Mouse (Mus musculus) stomach, embryonic 14.5 days (tissue): Measurements from ENCODE around the gene Nsd2. TPM values are rescaled to one million over a fixed set of nuclear protein-coding genes. Genes with fewer than 3 reads are reported as not detected.
A peak's percentile ranks its signal among the peaks of the same experiment; 100 is the strongest.

ENCODE experiments used
- ATAC-seq: fragments of 200-750 bp; cut with Nextera tagmentation; 2 replicates; pipeline ENCODE4 v1.8.0; 2017; ENCODE audit warnings: low read depth, moderate TSS enrichment; ENCODE audit not compliant: insufficient number of reproducible peaks, insufficient read depth, low FRiP score
- H3K27ac ChIP-seq: fragments of 300-500 bp; sonication (generic); 2 replicates; pipeline ENCODE4 v1.5.1; 2014; ENCODE audit warnings: mild to moderate bottlenecking, low read length, moderate library complexity, mixed read lengths
- H3K27me3 ChIP-seq: fragments of 300-500 bp; sonication (generic); 2 replicates; pipeline ENCODE4 v1.6.1; 2014; ENCODE audit warnings: low read length, control low read depth, mixed read lengths; ENCODE audit not compliant: control insufficient read depth, insufficient read depth
- H3K36me3 ChIP-seq: fragments of 300-500 bp; sonication (generic); 2 replicates; pipeline ENCODE4 v1.6.1; 2014; ENCODE audit warnings: mild to moderate bottlenecking, control low read depth, low read length, moderate library complexity, mixed read lengths; ENCODE audit not compliant: control insufficient read depth, insufficient read depth
- H3K4me1 ChIP-seq: fragments of 300-500 bp; sonication (generic); 2 replicates; pipeline ENCODE4 v1.6.1; 2014; ENCODE audit warnings: low read length, control low read depth, mixed read lengths; ENCODE audit not compliant: control insufficient read depth, insufficient read depth
- H3K4me2 ChIP-seq: fragments of 300-500 bp; sonication (generic); replicated peaks from 2 replicates; pipeline ENCODE4 v1.6.1; 2014; ENCODE audit warnings: low read depth, low read length, control low read depth
- H3K4me3 ChIP-seq: fragments of 300-500 bp; sonication (generic); 2 replicates; pipeline ENCODE4 v1.5.1; 2014; ENCODE audit warnings: low read depth, low read length, control low read depth
- H3K9ac ChIP-seq: fragments of 300-500 bp; sonication (generic); replicated peaks from 2 replicates; pipeline ENCODE4 v1.6.1; 2014; ENCODE audit warnings: low read depth, mild to moderate bottlenecking, control low read depth, low read length, moderate library complexity, mixed read lengths
- H3K9me3 ChIP-seq: fragments of 300-500 bp; sonication (generic); 2 replicates; pipeline ENCODE4 v1.6.1; 2016; ENCODE audit warnings: low read depth, low read length, control low read depth; ENCODE audit not compliant: control insufficient read depth
- WGBS: fragments of 180-500 bp; shearing (Covaris S2); extraction: QIAGEN DNeasy Blood & Tissue Kit; methylation state at CpG from one replicate; pipeline ENCODE4 v1.1.7; 2014; 5-methylcytosine and 5-hydroxymethylcytosine counted together
- polyA plus RNA-seq: library from polyadenylated mRNA; unstranded; fragments of >200 nt; fragmentation: Nextera tagmentation; extraction: Ambion mirVana; gene quantifications from 2 replicates; pipeline ENCODE4 v1.2.1, GENCODE M21; 2014

Gene Nsd2
- polyA plus RNA-seq, 1 experiment from 2014 or later, result 53.5 TPM

GRCm38 (mm10) chr5:33926170-33926569 is 105.6 kb downstream of the Nsd2 start:
- peaks cover 22% of the 10 kb centered on the region for H3K36me3 ChIP-seq
- no peak overlapping the region for H3K9ac ChIP-seq
- no peak for ATAC-seq
- no peak overlapping the region for H3K27ac ChIP-seq
- no peaks in the 10 kb centered on the region for H3K4me1 ChIP-seq
- H3K4me3 ChIP-seq, result no peak overlapping the region
- H3K4me2 ChIP-seq, result no peak overlapping the region
- H3K9me3 ChIP-seq, result peaks cover 3% of the 10 kb centered on the region; the same call in 1 of the 2 replicates
- H3K27me3 ChIP-seq, result no peaks in the 10 kb centered on the region

DNA sequence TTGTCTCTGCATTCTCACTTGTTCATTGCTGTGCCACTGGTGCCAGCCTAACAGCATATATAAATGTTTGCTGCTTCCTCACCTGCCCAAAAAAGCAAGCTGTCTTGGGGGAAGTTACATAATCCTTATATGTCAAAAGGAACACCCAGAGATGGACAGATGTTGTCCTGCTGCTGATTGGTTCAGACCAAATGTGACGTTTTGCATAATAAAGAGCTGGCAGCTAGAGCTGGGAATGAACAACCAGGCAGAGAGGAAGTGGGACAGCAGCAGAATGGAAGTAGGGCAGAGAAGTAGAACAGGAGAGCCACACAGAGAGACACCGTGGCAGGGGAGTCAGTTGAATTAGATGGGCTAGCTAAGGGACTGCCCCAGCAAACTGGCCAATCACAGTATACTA is 111.9 kb downstream of the Nsd2 start:
- Histone ChIP-seq H3K4me1 (peaks cover 13% of the 10 kb centered on the region; the same call in 1 of the 2 replicates), H3K27me3 (no peaks in the 10 kb centered on the region), H3K9ac (no peak overlapping the region), H3K9me3 (peaks cover 3% of the 10 kb centered on the region; the same call in 1 of the 2 replicates), H3K4me3 (no peak overlapping the region), H3K4me2 (no peak overlapping the region), H3K27ac (no peak overlapping the region), H3K36me3 (peaks cover 17% of the 10 kb centered on the region)
- WGBS, result 83% methylated on average over 2 of the region's 2 CpGs
- ATAC-seq, result no peak

DNA sequence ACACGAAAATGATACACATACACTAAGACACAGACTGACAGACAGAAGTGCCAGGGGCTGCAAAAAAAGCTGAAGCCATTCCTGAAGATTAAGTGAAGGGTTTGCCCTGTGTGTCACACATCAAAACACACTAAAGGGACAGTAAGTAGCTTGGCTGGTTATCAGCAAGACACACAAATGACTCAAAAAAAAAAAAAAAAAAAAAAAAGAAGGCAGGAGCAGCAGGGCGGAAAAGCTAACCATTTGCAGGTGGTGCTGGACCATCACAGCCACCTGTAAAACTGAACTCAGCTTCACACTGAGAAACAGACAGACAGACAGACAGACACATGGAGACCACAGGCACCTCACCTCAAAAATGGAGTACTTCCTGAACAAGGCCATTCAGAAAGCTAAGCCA is 113.6 kb downstream of the Nsd2 start:
- no peaks in the 10 kb centered on the region for H3K27me3 ChIP-seq
- peaks cover 7% of the 10 kb centered on the region for H3K36me3 ChIP-seq
- no peaks in the 10 kb centered on the region; the same call in 1 of the 2 replicates for H3K9me3 ChIP-seq
- peak overlapping the region; percentile 58 for H3K4me2 ChIP-seq
- ATAC-seq, result no peak
- H3K27ac ChIP-seq, result no peak overlapping the region
- peaks cover 13% of the 10 kb centered on the region; the same call in 1 of the 2 replicates for H3K4me1 ChIP-seq
- H3K4me3 ChIP-seq, result 0 out of 2 replicates have a peak overlapping the region, but pooled peaks have one; percentile 95
- H3K9ac ChIP-seq, result no peak overlapping the region
- WGBS, result 82% methylated on average over 2 of the region's 2 CpGs

GRCm38 (mm10) chr5:33934877-33935276 is 114.4 kb downstream of the Nsd2 start:
- H3K4me3 ChIP-seq, result peak overlapping the region; percentile 95
- H3K36me3 ChIP-seq, result peaks cover 6% of the 10 kb centered on the region
- no peaks in the 10 kb centered on the region for H3K27me3 ChIP-seq
- no peaks in the 10 kb centered on the region; the same call in 1 of the 2 replicates for H3K9me3 ChIP-seq
- ATAC-seq, result no peak
- no peak overlapping the region for H3K27ac ChIP-seq
- 0 out of 2 replicates have a peak overlapping the region, but pooled peaks have one; percentile 84 for H3K9ac ChIP-seq
- H3K4me1 ChIP-seq, result peaks cover 13% of the 10 kb centered on the region; the same call in 1 of the 2 replicates
- H3K4me2 ChIP-seq, result peak overlapping the region; percentile 58
- WGBS, result 73% methylated on average over 7 of the region's 7 CpGs

GRCm38 (mm10) chr5:33935700-33936111 is 115.2 kb downstream of the Nsd2 start:
- H3K27ac ChIP-seq, result peak overlapping the region; percentile 91
- peak overlapping the region; percentile 58 for H3K4me2 ChIP-seq
- H3K27me3 ChIP-seq, result no peaks in the 10 kb centered on the region
- peak overlapping the region; percentile 84 for H3K9ac ChIP-seq
- peaks cover 13% of the 10 kb centered on the region; the same call in 1 of the 2 replicates for H3K4me1 ChIP-seq
- H3K4me3 ChIP-seq, result peak overlapping the region; percentile 95
- peak; percentile 64 for ATAC-seq
- under 1% methylated on average over 39 of the region's 39 CpGs for WGBS
- peaks cover 5% of the 10 kb centered on the region; the same call in 1 of the 2 replicates for H3K9me3 ChIP-seq
- H3K36me3 ChIP-seq, result no peaks in the 10 kb centered on the region

- Histone ChIP-seq H3K9me3 (peaks cover 5% of the 10 kb centered on the region; the same call in 1 of the 2 replicates), H3K4me3 (peak within 1 kb of the TSS; percentile 95), H3K4me1 (peaks cover 13% of the 10 kb centered on the region; the same call in 1 of the 2 replicates), H3K36me3 (no peaks in the 10 kb centered on the region), H3K9ac (peak within 1 kb of the TSS; percentile 84), H3K4me2 (peak within 1 kb of the TSS; percentile 65), H3K27me3 (no peaks in the 10 kb centered on the region), H3K27ac (peak within 1 kb of the TSS; percentile 91)
- WGBS, result under 1% methylated on average over 61 of the region's 61 CpGs
- ATAC-seq, result peak; percentile 97
Measured at GRCm38 (mm10) chr5:33936120-33936707, 115.7 kb downstream of the Nsd2 start, which contains the start of gene Nelfa. Gene Nelfa (minus strand): TSS chr5:33936413.

DNA sequence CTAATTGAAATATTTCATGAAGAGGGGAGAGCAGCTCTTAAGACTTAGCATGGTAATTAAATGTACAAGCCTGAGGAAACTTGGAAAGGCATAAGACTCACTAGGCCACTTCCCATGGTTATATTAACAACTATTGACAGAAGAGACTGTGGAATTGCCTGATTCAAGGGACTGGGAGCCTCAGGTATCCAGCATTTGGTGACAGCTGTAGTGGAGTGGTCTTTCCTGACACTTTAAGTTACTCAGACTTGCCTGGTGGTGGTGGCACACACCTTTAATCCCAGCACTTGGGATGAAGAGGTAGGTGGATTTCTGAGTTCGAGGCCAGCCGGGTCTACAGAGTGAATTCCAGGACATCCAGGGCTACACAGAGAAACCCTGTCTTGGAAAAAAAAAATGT is 116.7 kb downstream of the Nsd2 start:
- H3K4me1 ChIP-seq, result peaks cover 13% of the 10 kb centered on the region; the same call in 1 of the 2 replicates
- ATAC-seq, result no peak
- peak overlapping the region; percentile 65 for H3K4me2 ChIP-seq
- H3K4me3 ChIP-seq, result peak overlapping the region; percentile 95
- no peak overlapping the region for H3K27ac ChIP-seq
- 96% methylated on average over 2 of the region's 2 CpGs for WGBS
- H3K9me3 ChIP-seq, result peaks cover 7% of the 10 kb centered on the region; the same call in 1 of the 2 replicates
- H3K36me3 ChIP-seq, result no peaks in the 10 kb centered on the region
- peak overlapping the region; percentile 36; the same call in 1 of the 2 replicates for H3K9ac ChIP-seq
- no peaks in the 10 kb centered on the region for H3K27me3 ChIP-seq

DNA sequence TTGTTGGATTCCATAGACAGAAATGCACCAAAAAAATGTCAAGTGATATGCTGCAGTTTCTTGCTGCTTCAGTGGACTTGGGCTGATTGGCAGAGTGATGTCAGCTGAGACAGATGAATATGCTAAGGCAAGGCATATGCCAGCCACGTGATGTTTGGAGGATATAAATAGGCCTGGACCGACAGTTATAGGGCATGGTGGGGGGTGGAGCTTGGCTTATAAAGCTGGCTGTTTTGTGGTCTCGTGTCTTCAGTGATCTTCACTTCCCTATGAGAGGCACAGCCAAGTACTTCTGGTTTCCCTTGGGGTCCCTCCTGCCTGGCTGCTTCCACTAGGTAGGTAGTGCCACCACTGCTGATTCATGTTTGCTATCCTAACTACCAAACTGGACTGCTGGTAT is 117.9 kb downstream of the Nsd2 start:
- 80% methylated on average over 3 of the region's 3 CpGs for WGBS
- no peak overlapping the region for H3K27ac ChIP-seq
- peaks cover 13% of the 10 kb centered on the region; the same call in 1 of the 2 replicates for H3K4me1 ChIP-seq
- H3K9ac ChIP-seq, result no peak overlapping the region
- no peak for ATAC-seq
- no peaks in the 10 kb centered on the region for H3K36me3 ChIP-seq
- peaks cover 8% of the 10 kb centered on the region; the same call in 1 of the 2 replicates for H3K9me3 ChIP-seq
- no peak overlapping the region for H3K4me3 ChIP-seq
- H3K27me3 ChIP-seq, result no peaks in the 10 kb centered on the region
- no peak overlapping the region for H3K4me2 ChIP-seq
